Mouse (Mus musculus) heart, postnatal 0 days (tissue): ENCODE results near the gene Igfbpl1.

ENCODE experiments used
- CTCF ChIP-seq: IDR thresholded peaks from 2 replicates; pipeline ENCODE4 v1.5.1; 2016; ENCODE audit warnings: antibody characterized with exemption, control low read depth, low read depth
- EP300 ChIP-seq: IDR thresholded peaks from 2 replicates; pipeline ENCODE4 v1.6.1; 2016; ENCODE audit warnings: antibody characterized with exemption, low read depth

GRCm38 (mm10) chr4:45795191-45795811 is 31.4 kb downstream of the Igfbpl1 start:
- TF ChIP-seq CTCF, result no peak
- TF ChIP-seq EP300, result no peak
